Mouse (Mus musculus) limb, embryonic 10.5 days (tissue): ENCODE data around the gene Esm1. TPM values are rescaled to one million over a fixed set of nuclear protein-coding genes. Genes with fewer than 3 reads are reported as not detected.
"Not testable (repeated sequence)": the region's sequence is repeated elsewhere in the genome, so short reads cannot be mapped to it uniquely, and the experiment has no call there.

Source experiments
- DNase-seq: peaks from one replicate; pipeline ENCODE4 v3.0.0-alpha.2; 2017; ENCODE audit warnings: low spot score
- H3K27ac ChIP-seq: fragments of 300-500 bp; sonication (generic); 2 replicates; pipeline ENCODE4 v1.5.1; 2016; ENCODE audit warnings: mild to moderate bottlenecking
- H3K27me3 ChIP-seq: fragments of 300-500 bp; sonication (generic); 2 replicates; pipeline ENCODE4 v1.6.1; 2016; ENCODE audit warnings: low read depth, mild to moderate bottlenecking; ENCODE audit not compliant: poor library complexity, severe bottlenecking
- H3K36me3 ChIP-seq: fragments of 300-500 bp; sonication (generic); 2 replicates; pipeline ENCODE4 v1.6.1; 2016; ENCODE audit warnings: mild to moderate bottlenecking, moderate library complexity
- H3K4me1 ChIP-seq: fragments of 300-500 bp; sonication (generic); 2 replicates; pipeline ENCODE4 v1.6.1; 2016
- H3K4me3 ChIP-seq: fragments of 300-500 bp; sonication (generic); 2 replicates; pipeline ENCODE4 v1.5.1; 2016; ENCODE audit warnings: mild to moderate bottlenecking, moderate library complexity
- H3K9me3 ChIP-seq: fragments of 300-500 bp; sonication (generic); replicated peaks from 2 replicates; pipeline ENCODE4 v1.6.1; 2016; ENCODE audit warnings: mild to moderate bottlenecking
- WGBS: fragments of 180-500 bp; shearing (Covaris S2); methylation state at CpG from one replicate; pipeline ENCODE4 v1.1.7; 2016; 5-methylcytosine and 5-hydroxymethylcytosine counted together
- polyA plus RNA-seq: library from polyadenylated mRNA; unstranded; fragments of >200 nt; fragmentation: Nextera tagmentation; extraction: Ambion mirVana; gene quantifications from 2 replicates; pipeline ENCODE4 v1.2.1, GENCODE M21; 2016

The Esm1 gene
- polyA plus RNA-seq, 1 experiment from 2014 or later = 2.9 TPM

DNA sequence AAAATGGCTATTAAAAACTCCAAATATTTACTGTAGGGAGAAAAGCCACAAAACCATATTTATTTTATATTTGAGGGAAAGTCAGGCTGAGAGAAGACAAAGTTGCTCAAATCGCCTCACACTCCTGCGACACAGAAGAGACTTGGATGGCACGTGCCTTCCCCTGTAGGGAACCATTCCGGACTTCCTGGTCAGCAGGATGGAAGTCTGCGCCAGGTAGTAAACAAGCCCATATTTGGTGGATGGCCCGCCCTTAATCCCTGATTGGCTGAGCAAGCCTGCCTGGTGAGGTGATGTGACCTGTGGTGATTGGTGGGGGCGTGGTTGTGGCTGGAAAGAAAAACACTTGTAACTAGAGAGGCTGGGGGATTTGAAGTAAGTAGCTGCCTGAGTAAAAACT is 43.1 kb downstream of the Esm1 start:
- not testable (repeated sequence) for H3K4me3 ChIP-seq, H3K27ac ChIP-seq, H3K9me3 ChIP-seq, H3K36me3 ChIP-seq, DNase-seq, H3K27me3 ChIP-seq, H3K4me1 ChIP-seq
- WGBS = 86% methylated on average over 7 of the region's 7 CpGs

DNA sequence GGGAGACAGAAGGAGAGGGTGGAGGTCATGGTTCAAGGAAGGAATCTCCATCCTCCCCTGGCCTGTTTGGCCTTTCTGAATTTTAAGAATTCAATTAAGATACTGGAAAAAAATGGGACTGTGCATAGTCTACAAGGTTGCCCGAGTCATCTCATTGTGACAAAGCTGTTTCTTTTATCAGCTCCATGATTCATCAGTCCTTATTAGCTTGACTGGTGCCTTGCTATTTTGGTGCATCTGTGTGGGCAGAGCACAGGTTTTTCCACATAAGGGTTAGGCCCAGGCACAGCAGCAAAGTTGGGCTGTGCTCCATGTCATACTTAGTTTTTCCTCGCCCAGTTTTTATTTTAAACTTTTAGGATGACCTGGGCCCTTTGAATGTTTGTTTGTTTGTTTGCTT is 47.3 kb downstream of the Esm1 start:
- WGBS = 94% methylated on average over 2 of the region's 2 CpGs
- Histone ChIP-seq H3K27me3 (no peaks in the 10 kb centered on the region), H3K4me3 (no peak overlapping the region), H3K9me3 (no peaks in the 10 kb centered on the region), H3K36me3 (no peaks in the 10 kb centered on the region), H3K27ac (no peak overlapping the region), H3K4me1 (no peaks in the 10 kb centered on the region)
- no peak for DNase-seq

GRCm38 (mm10) chr13:113257190-113257589 is 47.7 kb downstream of the Esm1 start:
- Histone ChIP-seq H3K27ac (no peak overlapping the region), H3K27me3 (no peaks in the 10 kb centered on the region), H3K4me1 (no peaks in the 10 kb centered on the region), H3K36me3 (no peaks in the 10 kb centered on the region), H3K9me3 (no peaks in the 10 kb centered on the region), H3K4me3 (no peak overlapping the region)
- 40% methylated on average over 5 of the region's 5 CpGs for WGBS
- DNase-seq = no peak

DNA sequence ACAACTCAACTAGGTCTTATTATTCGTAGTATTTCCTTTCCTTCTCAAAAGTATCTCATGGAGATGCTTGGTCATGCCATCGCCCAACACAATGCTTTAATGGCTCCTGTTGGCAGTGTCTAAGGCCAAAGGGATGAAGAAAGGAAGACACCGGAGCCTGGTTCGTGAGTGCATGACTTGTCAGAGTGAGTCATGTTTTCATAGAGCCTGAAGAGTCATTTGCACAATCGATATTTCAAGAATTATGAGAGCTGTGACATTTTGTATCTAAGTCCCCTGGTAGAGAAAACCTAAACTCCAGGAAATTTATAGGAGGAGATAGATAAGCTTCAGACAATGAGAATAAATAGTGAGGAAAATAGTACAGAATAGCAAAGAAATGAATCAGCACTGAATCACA is 49.8 kb downstream of the Esm1 start:
- H3K27ac ChIP-seq = no peak overlapping the region
- no peaks in the 10 kb centered on the region for H3K36me3 ChIP-seq
- no peaks in the 10 kb centered on the region for H3K4me1 ChIP-seq
- H3K4me3 ChIP-seq = no peak overlapping the region
- H3K27me3 ChIP-seq = no peaks in the 10 kb centered on the region
- no peak for DNase-seq
- no peaks in the 10 kb centered on the region for H3K9me3 ChIP-seq
- 93% methylated on average over 5 of the region's 5 CpGs for WGBS

- H3K9me3 ChIP-seq = no peaks in the 10 kb centered on the region
- H3K4me1 ChIP-seq = no peaks in the 10 kb centered on the region
- H3K27me3 ChIP-seq = no peaks in the 10 kb centered on the region
- DNase-seq = no peak
- no peaks in the 10 kb centered on the region for H3K36me3 ChIP-seq
- WGBS = 92% methylated on average over 12 of the region's 12 CpGs
- H3K27ac ChIP-seq = no peak overlapping the region
- H3K4me3 ChIP-seq = no peak overlapping the region
These were observed 53.4 kb downstream of the Esm1 start for GRCm38 (mm10) chr13:113262822-113263221.

DNA sequence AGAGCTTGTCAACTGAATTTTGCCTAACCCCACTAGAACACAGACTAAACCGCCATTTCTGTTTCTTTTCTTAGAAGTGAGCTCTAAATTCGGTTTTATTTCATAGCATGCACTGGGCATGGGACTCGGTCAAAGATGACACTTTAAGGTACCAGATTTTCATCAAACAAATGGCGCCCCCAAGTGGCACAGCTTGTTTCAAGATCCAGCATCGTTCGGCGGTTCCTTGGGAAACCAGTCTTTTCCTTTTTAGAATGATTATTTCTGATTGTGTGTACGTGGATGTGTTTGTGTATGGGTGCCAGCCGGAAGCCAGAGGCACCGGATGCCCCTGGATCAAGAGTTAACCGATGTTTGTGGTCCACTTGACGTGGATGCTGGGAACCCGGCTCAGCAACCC is 55.8 kb downstream of the Esm1 start:
- Histone ChIP-seq H3K9me3 (no peaks in the 10 kb centered on the region), H3K27me3 (no peaks in the 10 kb centered on the region), H3K27ac (no peak overlapping the region), H3K36me3 (no peaks in the 10 kb centered on the region), H3K4me3 (no peak overlapping the region), H3K4me1 (peaks cover 4% of the 10 kb centered on the region; the same call in 1 of the 2 replicates)
- DNase-seq = peak; percentile 73
- WGBS = 37% methylated on average over 13 of the region's 13 CpGs

- WGBS = 34% methylated on average over 9 of the region's 9 CpGs
- no peaks in the 10 kb centered on the region for H3K36me3 ChIP-seq
- H3K27ac ChIP-seq = no peak overlapping the region
- H3K9me3 ChIP-seq = no peaks in the 10 kb centered on the region
- peaks cover 6% of the 10 kb centered on the region; the same call in 1 of the 2 replicates for H3K4me1 ChIP-seq
- no peak overlapping the region for H3K4me3 ChIP-seq
- peak; percentile 84 for DNase-seq
- H3K27me3 ChIP-seq = no peaks in the 10 kb centered on the region
These were observed 57.1 kb downstream of the Esm1 start for GRCm38 (mm10) chr13:113266495-113266951.

DNA sequence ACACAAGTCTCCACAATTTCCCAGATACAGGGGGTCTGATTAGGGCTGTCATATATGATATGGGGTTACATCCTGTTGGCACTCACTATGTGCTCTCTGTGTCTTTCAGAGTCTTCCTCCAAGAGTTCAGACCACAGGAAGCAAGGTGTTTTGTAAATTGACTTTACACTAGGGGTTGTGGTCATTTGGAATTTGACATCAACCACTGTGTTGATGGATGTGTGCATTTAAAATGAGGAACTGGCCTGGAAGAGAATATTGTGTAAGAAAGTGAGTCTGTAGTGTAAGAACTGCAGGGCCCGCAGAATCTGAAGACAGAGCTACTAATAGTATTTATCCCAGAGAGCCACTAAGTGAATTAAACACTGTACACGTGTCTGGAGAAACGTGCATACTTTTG is 57.7 kb downstream of the Esm1 start:
- Histone ChIP-seq H3K4me3 (no peak overlapping the region), H3K27ac (no peak overlapping the region), H3K9me3 (no peaks in the 10 kb centered on the region), H3K27me3 (no peaks in the 10 kb centered on the region), H3K4me1 (peaks cover 6% of the 10 kb centered on the region; the same call in 1 of the 2 replicates), H3K36me3 (no peaks in the 10 kb centered on the region)
- no peak for DNase-seq
- 94% methylated on average over 3 of the region's 3 CpGs for WGBS

Other genes starting within 250 kb of the Esm1 start
- 0.20 TPM in 1 of 2 replicates, not detected in the other for gene Ccno, start 221.9 kb upstream of the Esm1 start, polyA plus RNA-seq
- gene Mcidas, start 215.8 kb upstream of the Esm1 start, polyA plus RNA-seq = not detected in 2 replicates
- not detected in 2 replicates for gene Cdc20b, start 174.5 kb upstream of the Esm1 start, polyA plus RNA-seq
- 87.5 and 98.7 TPM in 2 replicates for gene Gpx8, start 163.2 kb upstream of the Esm1 start, polyA plus RNA-seq
- gene Gzma, start 108.7 kb upstream of the Esm1 start, polyA plus RNA-seq = not detected in 2 replicates
- not detected in 2 replicates for gene Gzmk, start 16.2 kb downstream of the Esm1 start, polyA plus RNA-seq
- 3.6 and 7.5 TPM in 2 replicates for gene BC067074, start 83.5 kb downstream of the Esm1 start, polyA plus RNA-seq